Mouse (Mus musculus) lung, postnatal 0 days (tissue): ENCODE results near the gene Ptpn11. TPM values are rescaled to one million over a fixed set of nuclear protein-coding genes. Genes with fewer than 3 reads are reported as not detected.

Experiments used
- ATAC-seq: fragments of 200-750 bp; cut with Nextera tagmentation; 2 replicates; pipeline ENCODE4 v1.8.0; 2017; ENCODE audit warnings: moderate library complexity
- DNase-seq: peaks from one replicate; pipeline ENCODE4 v3.0.0-alpha.2; 2016; ENCODE audit warnings: low spot score
- H3K27ac ChIP-seq: fragments of 300-500 bp; sonication (generic); 2 replicates; pipeline ENCODE4 v1.5.1; 2014; ENCODE audit warnings: antibody characterized with exemption, mild to moderate bottlenecking, low read length, mixed read lengths
- H3K27me3 ChIP-seq: fragments of 300-500 bp; sonication (generic); replicated peaks from 2 replicates; pipeline ENCODE4 v1.6.1; 2014; ENCODE audit warnings: low read length, mixed read lengths; ENCODE audit not compliant: insufficient read depth
- H3K36me3 ChIP-seq: fragments of 300-500 bp; sonication (generic); 2 replicates; pipeline ENCODE4 v1.6.1; 2014; ENCODE audit warnings: low read length, mixed read lengths; ENCODE audit not compliant: insufficient read depth
- H3K4me1 ChIP-seq: fragments of 300-500 bp; sonication (generic); 2 replicates; pipeline ENCODE4 v1.6.1; 2014; ENCODE audit warnings: antibody characterized with exemption, low read depth, low read length, mixed read lengths; ENCODE audit not compliant: insufficient read depth
- H3K4me2 ChIP-seq: fragments of 300-500 bp; sonication (generic); replicated peaks from 2 replicates; pipeline ENCODE4 v1.6.1; 2014; ENCODE audit warnings: low read depth, mild to moderate bottlenecking, low read length, moderate library complexity, mixed read lengths
- H3K4me3 ChIP-seq: fragments of 300-500 bp; sonication (generic); 2 replicates; pipeline ENCODE4 v1.5.1; 2014; ENCODE audit warnings: low read depth, low read length
- H3K9ac ChIP-seq: fragments of 300-500 bp; sonication (generic); replicated peaks from 2 replicates; pipeline ENCODE4 v1.6.1; 2014; ENCODE audit warnings: low read depth, mild to moderate bottlenecking
- H3K9me3 ChIP-seq: fragments of 300-500 bp; sonication (generic); 2 replicates; pipeline ENCODE4 v1.6.1; 2016; ENCODE audit warnings: low read length, mixed read lengths
- CTCF ChIP-seq: IDR thresholded peaks from 2 replicates; pipeline ENCODE4 v1.5.1; 2016; ENCODE audit warnings: antibody characterized with exemption, mild to moderate bottlenecking
- EP300 ChIP-seq: IDR thresholded peaks from 2 replicates; pipeline ENCODE4 v1.6.1; 2016; ENCODE audit warnings: antibody characterized with exemption, mild to moderate bottlenecking, control low read depth
- WGBS: fragments of 180-500 bp; shearing (Covaris S2); extraction: QIAGEN DNeasy Blood & Tissue Kit; methylation state at CpG from one replicate; pipeline ENCODE4 v1.1.7; 2014; 5-methylcytosine and 5-hydroxymethylcytosine counted together
- polyA plus RNA-seq: library from polyadenylated mRNA; unstranded; fragments of >200 nt; fragmentation: Nextera tagmentation; extraction: Ambion mirVana; gene quantifications from 2 replicates; pipeline ENCODE4 v1.2.1, GENCODE M21; 2015

The Ptpn11 gene
- polyA plus RNA-seq, 1 experiment from 2014 or later, result 19.7 TPM

DNA sequence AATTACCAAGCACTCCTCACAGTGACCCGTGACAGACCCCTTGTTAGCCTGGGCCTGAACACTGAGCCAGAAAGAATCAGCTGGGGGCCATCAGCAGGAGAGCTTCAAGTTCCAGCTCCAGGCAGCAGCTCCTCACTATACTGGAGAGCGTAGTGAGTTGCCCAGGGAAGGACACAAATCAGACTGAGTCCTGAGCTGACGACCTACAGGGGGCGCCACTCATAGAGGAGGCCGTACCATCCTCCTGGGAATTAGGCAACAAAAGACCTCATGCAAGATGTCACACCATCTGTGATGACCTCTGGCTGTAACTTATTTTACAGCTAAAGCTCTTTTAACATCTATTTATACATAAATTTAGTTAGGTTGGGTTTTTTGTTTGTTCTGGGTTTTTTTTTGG is 78.8 kb downstream of the Ptpn11 start:
- TF ChIP-seq EP300 (no peak), CTCF (no peak)
- ATAC-seq, result no peak
- 67% methylated on average over 5 of the region's 5 CpGs for WGBS

GRCm38 (mm10) chr5:121111106-121111915 is 79.9 kb downstream of the Ptpn11 start:
- H3K4me3 ChIP-seq, result no peak overlapping the region
- ATAC-seq (no peak), DNase-seq (no peak)
- H3K9ac ChIP-seq, result no peak overlapping the region
- H3K36me3 ChIP-seq, result no peaks in the 10 kb centered on the region
- H3K27me3 ChIP-seq, result no peaks in the 10 kb centered on the region
- no peak overlapping the region for H3K27ac ChIP-seq
- TF ChIP-seq CTCF (no peak), EP300 (no peak)
- WGBS, result 86% methylated on average over 18 of the region's 18 CpGs
- H3K4me2 ChIP-seq, result no peak overlapping the region
- no peaks in the 10 kb centered on the region for H3K4me1 ChIP-seq
- H3K9me3 ChIP-seq, result no peaks in the 10 kb centered on the region

More for the DNA sequence above, 78.8 kb downstream of the Ptpn11 start:
- no peaks in the 10 kb centered on the region for H3K27me3 ChIP-seq
- no peak for DNase-seq
- H3K9me3 ChIP-seq, result no peaks in the 10 kb centered on the region
- H3K4me1 ChIP-seq, result no peaks in the 10 kb centered on the region
- H3K9ac ChIP-seq, result no peak overlapping the region
- H3K27ac ChIP-seq, result no peak overlapping the region
- no peaks in the 10 kb centered on the region for H3K36me3 ChIP-seq
- no peak overlapping the region for H3K4me3 ChIP-seq
- no peak overlapping the region for H3K4me2 ChIP-seq

DNA sequence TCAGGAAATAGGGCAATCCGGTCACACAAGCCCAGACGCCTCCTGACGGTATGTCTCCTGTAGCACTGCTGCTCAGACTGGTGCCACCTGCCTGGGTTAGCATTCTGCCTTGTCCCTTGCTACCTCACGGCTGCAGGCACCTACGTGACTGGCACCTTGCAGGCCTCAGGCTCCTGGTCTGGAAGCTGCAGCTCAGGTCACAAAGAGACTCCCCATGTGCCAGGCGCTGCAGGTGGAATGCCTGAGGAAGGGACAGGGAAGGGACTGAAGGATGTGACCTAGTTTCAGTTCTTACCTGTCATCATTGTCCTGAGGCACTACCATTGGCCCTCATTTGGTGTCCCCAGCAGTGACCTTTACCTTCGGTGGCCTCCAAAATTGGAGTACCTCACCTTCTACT is 82.0 kb downstream of the Ptpn11 start:
- no peaks in the 10 kb centered on the region for H3K4me1 ChIP-seq
- H3K9ac ChIP-seq, result no peak overlapping the region
- ATAC-seq, result no peak
- H3K4me3 ChIP-seq, result no peak overlapping the region
- TF ChIP-seq EP300 (no peak), CTCF (no peak)
- no peak for DNase-seq
- no peaks in the 10 kb centered on the region for H3K9me3 ChIP-seq
- H3K36me3 ChIP-seq, result no peaks in the 10 kb centered on the region
- H3K27me3 ChIP-seq, result no peaks in the 10 kb centered on the region
- H3K27ac ChIP-seq, result no peak overlapping the region
- no peak overlapping the region for H3K4me2 ChIP-seq
- WGBS, result 59% methylated on average over 7 of the region's 7 CpGs

DNA sequence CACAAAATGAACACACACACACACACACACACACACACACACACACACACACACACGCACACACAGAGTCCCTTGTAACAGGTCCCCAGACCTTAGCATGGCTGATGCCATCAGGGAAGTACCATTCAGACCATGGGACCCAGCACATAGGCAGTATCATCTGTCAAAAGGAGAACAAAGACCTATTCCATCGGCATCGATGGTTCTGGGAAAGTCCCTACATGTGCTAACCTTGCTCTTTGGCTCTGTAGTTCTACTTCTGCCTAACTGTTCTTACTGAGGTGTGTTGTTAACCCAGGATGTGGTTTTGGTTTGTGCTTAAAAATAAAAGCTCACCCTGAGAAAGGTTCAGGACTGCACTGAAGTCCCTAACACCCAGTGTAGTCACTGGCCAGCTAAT is 84.3 kb downstream of the Ptpn11 start:
- Histone ChIP-seq H3K4me2 (no peak overlapping the region), H3K4me3 (no peak overlapping the region), H3K27me3 (no peaks in the 10 kb centered on the region), H3K4me1 (no peaks in the 10 kb centered on the region), H3K9me3 (no peaks in the 10 kb centered on the region), H3K27ac (no peak overlapping the region), H3K36me3 (no peaks in the 10 kb centered on the region), H3K9ac (no peak overlapping the region)
- TF ChIP-seq CTCF (no peak), EP300 (no peak)
- ATAC-seq, result no peak
- no peak for DNase-seq
- WGBS, result 68% methylated on average over 3 of the region's 3 CpGs

GRCm38 (mm10) chr5:121100886-121101580 is 90.2 kb downstream of the Ptpn11 start:
- WGBS, result 74% methylated on average over 9 of the region's 9 CpGs
- Histone ChIP-seq H3K9me3 (no peaks in the 10 kb centered on the region), H3K9ac (no peak overlapping the region), H3K36me3 (no peaks in the 10 kb centered on the region), H3K27ac (no peak overlapping the region), H3K4me2 (no peak overlapping the region), H3K4me3 (no peak overlapping the region), H3K27me3 (no peaks in the 10 kb centered on the region), H3K4me1 (no peaks in the 10 kb centered on the region)
- no peak for DNase-seq
- no peak for ATAC-seq
- TF ChIP-seq CTCF (no peak), EP300 (no peak)

DNA sequence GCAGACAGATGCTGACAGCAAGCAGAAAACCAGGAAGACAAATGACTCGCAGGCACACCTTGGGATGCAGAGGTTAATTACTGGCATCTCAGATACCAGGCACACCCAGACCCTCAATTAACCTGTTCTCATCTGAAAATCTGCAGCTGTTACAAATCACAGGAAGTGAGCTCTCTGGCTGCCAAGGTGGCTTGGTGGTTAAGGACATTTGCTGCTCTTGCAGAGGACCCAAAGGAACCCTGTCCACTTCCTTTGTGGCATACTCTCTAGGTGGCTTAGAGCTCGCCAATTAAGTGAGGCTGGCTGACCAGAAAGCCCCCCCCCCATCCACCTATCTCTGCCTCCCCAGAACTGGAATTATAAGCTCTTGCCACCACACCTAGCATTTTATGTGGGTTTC is 91.1 kb downstream of the Ptpn11 start:
- WGBS, result 47% methylated on average over 2 of the region's 2 CpGs
- Histone ChIP-seq H3K27me3 (no peaks in the 10 kb centered on the region), H3K4me1 (no peaks in the 10 kb centered on the region), H3K36me3 (no peaks in the 10 kb centered on the region), H3K9me3 (no peaks in the 10 kb centered on the region), H3K4me3 (no peak overlapping the region), H3K4me2 (no peak overlapping the region), H3K27ac (no peak overlapping the region), H3K9ac (no peak overlapping the region)
- no peak for DNase-seq
- ATAC-seq, result no peak
- TF ChIP-seq EP300 (no peak), CTCF (no peak)
